Mouse (Mus musculus) CD4-positive, CD25-positive, alpha-beta regulatory T cell (primary cell): Measurements from ENCODE around the gene Ero1lb. TPM values are rescaled to one million over a fixed set of nuclear protein-coding genes. Genes with fewer than 3 reads are reported as not detected.

Source experiments
- polyA plus RNA-seq: library from polyadenylated mRNA; unstranded; fragments of 100-300 nt; shearing (Covaris generic); gene quantifications from one replicate; pipeline ENCODE4 v1.2.1, GENCODE M21; 2017

The Ero1lb gene
- 12.2 TPM for polyA plus RNA-seq

GRCm38 (mm10) chr13:12565621-12566390 lies at the start of gene Ero1lb:
TSS of gene Ero1lb (plus strand) at chr13:12565874.

GRCm38 (mm10) chr13:12519955-12520584 lies 45.6 kb upstream of the Ero1lb start, which contains the start of gene Edaradd:
TSS of gene Edaradd (minus strand) at chr13:12520438.

Other genes with a start within 250 kb of the Ero1lb start
- gene Actn2, start 225.1 kb upstream of the Ero1lb start, polyA plus RNA-seq = 10.5 TPM
- gene Heatr1, start 170.8 kb upstream of the Ero1lb start, polyA plus RNA-seq = 55.7 TPM
- gene Lgals8, start 100.9 kb upstream of the Ero1lb start, polyA plus RNA-seq = 71.7 TPM
- gene Edaradd, start 45.4 kb upstream of the Ero1lb start, polyA plus RNA-seq = 0.41 TPM
- gene Prl2c3, start 234.2 kb downstream of the Ero1lb start, polyA plus RNA-seq = not detected